Mouse (Mus musculus) cerebellum, adult 2 months (tissue): ENCODE data around the gene Neurod4.

Experiments used
- CTCF ChIP-seq: fragments of 200-500 bp; IDR thresholded peaks from 2 replicates; pipeline ENCODE4 v1.5.1; 2011; ENCODE audit warnings: low read depth, mild to moderate bottlenecking, control low read depth, low read length, moderate library complexity, borderline replicate concordance; ENCODE audit not compliant: insufficient read depth
- POLR2A ChIP-seq: fragments of 200-500 bp; IDR thresholded peaks from 2 replicates; pipeline ENCODE4 v1.6.1; 2011; ENCODE audit warnings: low read length, control low read depth, borderline replicate concordance; ENCODE audit not compliant: insufficient read depth

GRCm38 (mm10) chr10:130313531-130313930, 33.5 kb upstream of the Neurod4 start:
- TF ChIP-seq CTCF (no peak), POLR2A (no peak)
